Mouse (Mus musculus): ENCODE results near the gene Gm20388. TPM values are rescaled to one million over a fixed set of nuclear protein-coding genes. Genes with fewer than 3 reads are reported as not detected.
A peak's percentile ranks its signal among the peaks of the same experiment; 100 is the strongest.

Gene Gm20388
- polyA plus RNA-seq, 1 experiment from 2014 or later = not detected

DNA sequence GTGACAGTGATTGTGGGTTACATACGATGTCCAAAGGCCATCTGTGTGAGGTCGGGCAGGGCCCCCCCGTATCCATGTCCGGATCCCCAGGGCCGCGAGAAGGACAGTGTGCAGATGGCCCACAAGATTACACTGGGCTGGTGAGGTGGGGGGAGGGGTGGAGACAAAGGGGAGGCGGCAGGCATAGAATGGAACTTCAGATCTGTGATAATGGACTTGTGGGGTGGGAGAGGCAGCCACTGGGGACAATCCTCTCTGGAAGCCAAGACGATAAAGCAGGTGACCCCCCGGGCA is 425.4 kb downstream of the Gm20388 start:
- H3K4me2 ChIP-seq (replicated peaks; ENCODE audit: low read depth) = peak overlapping the region; percentile 47
- DNase-seq (ENCODE audit: low spot score) (peak; percentile 28), ATAC-seq (ENCODE audit: low FRiP score, low TSS enrichment) (peak; percentile 25; the same call in 1 of the 2 replicates)
- no peaks in the 10 kb centered on the region for H3K27me3 ChIP-seq (ENCODE audit: control insufficient read depth, insufficient read depth, low read length)
- peaks cover 6% of the 10 kb centered on the region; the same call in 1 of the 2 replicates for H3K4me1 ChIP-seq (replicated peaks; ENCODE audit: control insufficient read depth, insufficient read depth)
- no peak for TF ChIP-seq EP300 (optimal IDR thresholded peaks at IDR 0.05)
- no peaks in the 10 kb centered on the region for H3K9me3 ChIP-seq (ENCODE audit: control insufficient read depth, low read length)
- no peak overlapping the region for H3K9ac ChIP-seq (ENCODE audit: low read length)
- H3K36me3 ChIP-seq (ENCODE audit: control insufficient read depth, insufficient read depth, low read length) = no peaks in the 10 kb centered on the region
- no peak overlapping the region for H3K4me3 ChIP-seq (ENCODE audit: low read depth, low read length)
- WGBS = 12% methylated on average over 9 of the region's 9 CpGs
- peak overlapping the region; percentile 65; the same call in 1 of the 2 replicates for H3K27ac ChIP-seq (replicated peaks)

DNA sequence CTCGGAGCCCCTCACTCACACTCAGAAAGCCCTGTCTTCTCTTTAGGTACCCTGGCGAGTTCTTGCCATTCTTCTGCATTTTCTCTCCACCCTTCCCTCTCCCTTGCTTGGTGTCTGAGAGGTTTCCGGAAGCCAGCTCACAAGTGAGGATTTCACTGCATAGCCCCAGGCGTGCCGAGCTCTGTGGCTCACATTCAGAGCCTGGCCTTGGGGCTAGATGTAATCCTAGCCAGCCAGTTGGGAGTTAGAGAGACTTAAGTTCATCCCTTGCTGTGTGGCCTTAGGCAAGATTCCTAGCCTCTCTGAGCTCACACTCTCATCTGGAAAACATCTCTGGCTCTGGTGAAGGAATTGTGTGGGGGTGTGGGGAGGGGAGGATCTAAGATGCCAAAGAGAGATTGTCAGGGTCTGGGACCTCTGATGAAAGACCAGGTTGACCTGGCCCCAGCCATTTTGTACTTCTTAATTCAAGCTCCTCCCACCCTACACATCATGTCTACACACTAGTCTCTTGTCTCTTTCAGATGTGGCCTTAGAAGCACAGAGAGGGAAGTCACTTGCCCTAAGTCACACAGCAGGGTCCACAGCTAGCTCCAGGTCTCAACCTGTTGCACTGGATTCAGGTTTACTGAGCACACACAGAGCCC is 426.4 kb downstream of the Gm20388 start:
- Histone ChIP-seq H3K4me3 (ENCODE audit: low read depth, low read length) (no peak overlapping the region), H3K9ac (ENCODE audit: low read length) (no peak overlapping the region), H3K27ac (replicated peaks) (no peak overlapping the region), H3K9me3 (ENCODE audit: control insufficient read depth, low read length) (no peaks in the 10 kb centered on the region), H3K27me3 (ENCODE audit: control insufficient read depth, insufficient read depth, low read length) (no peaks in the 10 kb centered on the region), H3K4me1 (replicated peaks; ENCODE audit: control insufficient read depth, insufficient read depth) (peaks cover 6% of the 10 kb centered on the region; the same call in 1 of the 2 replicates), H3K36me3 (ENCODE audit: control insufficient read depth, insufficient read depth, low read length) (no peaks in the 10 kb centered on the region), H3K4me2 (replicated peaks; ENCODE audit: low read depth) (no peak overlapping the region)
- WGBS = 69% methylated on average over 5 of the region's 5 CpGs
- TF ChIP-seq EP300 (optimal IDR thresholded peaks at IDR 0.05) = no peak
- no peak for TF ChIP-seq CTCF (IDR thresholded peaks at IDR 0.05; ENCODE audit: low read depth)
- ATAC-seq (ENCODE audit: low FRiP score, low TSS enrichment) = no peak
- DNase-seq (ENCODE audit: low spot score) = no peak

DNA sequence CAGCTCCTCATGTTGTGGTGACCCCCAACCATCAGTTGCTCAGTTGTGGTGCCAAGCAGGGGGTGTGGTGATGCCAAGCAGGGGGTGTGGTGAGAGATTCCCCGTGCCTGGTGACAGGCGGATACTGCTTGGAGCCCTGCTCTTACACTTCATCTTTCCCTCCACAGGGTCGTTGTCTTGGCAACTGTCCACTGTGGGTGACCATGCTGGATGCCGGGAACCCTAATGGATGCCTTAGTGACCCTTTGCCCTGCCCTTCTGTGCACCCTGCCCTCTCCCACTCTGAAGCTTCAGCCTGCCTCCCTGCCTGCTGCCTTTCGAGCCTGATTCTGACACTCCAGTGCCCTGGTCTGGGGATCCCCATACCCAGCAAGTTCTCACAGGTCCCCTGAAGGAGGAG is 427.0 kb downstream of the Gm20388 start:
- Histone ChIP-seq H3K27me3 (ENCODE audit: control insufficient read depth, insufficient read depth, low read length) (no peaks in the 10 kb centered on the region), H3K27ac (replicated peaks) (no peak overlapping the region), H3K9me3 (ENCODE audit: control insufficient read depth, low read length) (no peaks in the 10 kb centered on the region), H3K4me3 (ENCODE audit: low read depth, low read length) (no peak overlapping the region), H3K36me3 (ENCODE audit: control insufficient read depth, insufficient read depth, low read length) (no peaks in the 10 kb centered on the region), H3K9ac (ENCODE audit: low read length) (no peak overlapping the region), H3K4me1 (replicated peaks; ENCODE audit: control insufficient read depth, insufficient read depth) (peaks cover 6% of the 10 kb centered on the region; the same call in 1 of the 2 replicates), H3K4me2 (replicated peaks; ENCODE audit: low read depth) (no peak overlapping the region)
- TF ChIP-seq CTCF (IDR thresholded peaks at IDR 0.05; ENCODE audit: low read depth) = no peak
- TF ChIP-seq EP300 (optimal IDR thresholded peaks at IDR 0.05) = no peak
- 49% methylated on average over 5 of the region's 5 CpGs for WGBS
- no peak for DNase-seq (ENCODE audit: low spot score)
- ATAC-seq (ENCODE audit: low FRiP score, low TSS enrichment) = no peak

DNA sequence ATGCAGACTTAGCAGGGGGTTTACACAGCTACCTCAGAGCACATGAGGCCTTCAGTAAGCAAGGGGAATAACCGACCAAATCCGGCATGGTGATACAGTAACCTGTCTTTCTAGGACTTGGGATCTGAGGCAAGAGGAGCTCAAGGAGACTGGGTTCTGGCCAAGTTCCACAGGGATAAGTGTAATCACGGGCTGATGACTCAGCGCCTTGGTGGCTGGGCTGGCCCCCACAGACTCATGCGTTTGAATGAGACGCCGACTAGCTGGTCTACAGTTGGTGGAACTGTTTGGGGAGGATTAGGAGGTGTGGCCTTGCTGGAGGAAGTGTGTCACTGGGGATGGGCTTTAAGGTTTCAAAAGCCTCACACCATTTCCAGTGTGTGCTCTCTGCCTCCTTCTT is 428.0 kb downstream of the Gm20388 start:
- H3K36me3 ChIP-seq (ENCODE audit: control insufficient read depth, insufficient read depth, low read length) = no peaks in the 10 kb centered on the region
- peaks cover 6% of the 10 kb centered on the region; the same call in 1 of the 2 replicates for H3K4me1 ChIP-seq (replicated peaks; ENCODE audit: control insufficient read depth, insufficient read depth)
- no peak overlapping the region for H3K4me3 ChIP-seq (ENCODE audit: low read depth, low read length)
- ATAC-seq (ENCODE audit: low FRiP score, low TSS enrichment) (peak; percentile 8; the same call in 1 of the 2 replicates), DNase-seq (ENCODE audit: low spot score) (peak; percentile 33)
- H3K27ac ChIP-seq (replicated peaks) = no peak overlapping the region
- WGBS = 60% methylated on average over 7 of the region's 7 CpGs
- no peaks in the 10 kb centered on the region for H3K27me3 ChIP-seq (ENCODE audit: control insufficient read depth, insufficient read depth, low read length)
- no peak overlapping the region for H3K4me2 ChIP-seq (replicated peaks; ENCODE audit: low read depth)
- H3K9ac ChIP-seq (ENCODE audit: low read length) = no peak overlapping the region
- TF ChIP-seq EP300 (optimal IDR thresholded peaks at IDR 0.05) (no peak), CTCF (IDR thresholded peaks at IDR 0.05; ENCODE audit: low read depth) (no peak)
- no peaks in the 10 kb centered on the region for H3K9me3 ChIP-seq (ENCODE audit: control insufficient read depth, low read length)

DNA sequence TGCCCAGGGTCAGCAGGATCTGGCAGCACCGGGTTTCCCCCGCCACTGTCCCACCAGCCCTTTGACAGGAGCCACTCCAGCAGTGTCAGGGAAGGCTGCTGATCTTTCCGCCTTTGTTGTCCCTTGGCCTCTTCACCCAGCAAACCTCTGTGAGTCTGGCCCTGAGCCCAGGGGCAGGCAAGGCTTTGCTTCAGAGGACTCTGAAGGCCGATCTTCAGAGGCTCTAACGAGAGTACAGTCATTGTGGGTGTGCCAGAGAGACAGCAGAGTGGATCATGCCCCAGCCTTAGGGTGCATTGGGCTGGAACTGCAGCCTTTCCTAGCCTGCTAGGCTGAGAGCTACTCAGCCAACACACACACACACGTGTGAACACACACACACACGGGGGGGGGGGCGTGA is 429.1 kb downstream of the Gm20388 start:
- Histone ChIP-seq H3K27ac (replicated peaks) (no peak overlapping the region), H3K9ac (ENCODE audit: low read length) (no peak overlapping the region), H3K4me1 (replicated peaks; ENCODE audit: control insufficient read depth, insufficient read depth) (peaks cover 5% of the 10 kb centered on the region; the same call in 1 of the 2 replicates), H3K4me2 (replicated peaks; ENCODE audit: low read depth) (no peak overlapping the region), H3K36me3 (ENCODE audit: control insufficient read depth, insufficient read depth, low read length) (no peaks in the 10 kb centered on the region), H3K9me3 (ENCODE audit: control insufficient read depth, low read length) (no peaks in the 10 kb centered on the region), H3K27me3 (ENCODE audit: control insufficient read depth, insufficient read depth, low read length) (no peaks in the 10 kb centered on the region), H3K4me3 (ENCODE audit: low read depth, low read length) (no peak overlapping the region)
- ATAC-seq (ENCODE audit: low FRiP score, low TSS enrichment) (no peak), DNase-seq (ENCODE audit: low spot score) (no peak)
- TF ChIP-seq EP300 (optimal IDR thresholded peaks at IDR 0.05) (no peak), CTCF (IDR thresholded peaks at IDR 0.05; ENCODE audit: low read depth) (no peak)
- 69% methylated on average over 8 of the region's 8 CpGs for WGBS

DNA sequence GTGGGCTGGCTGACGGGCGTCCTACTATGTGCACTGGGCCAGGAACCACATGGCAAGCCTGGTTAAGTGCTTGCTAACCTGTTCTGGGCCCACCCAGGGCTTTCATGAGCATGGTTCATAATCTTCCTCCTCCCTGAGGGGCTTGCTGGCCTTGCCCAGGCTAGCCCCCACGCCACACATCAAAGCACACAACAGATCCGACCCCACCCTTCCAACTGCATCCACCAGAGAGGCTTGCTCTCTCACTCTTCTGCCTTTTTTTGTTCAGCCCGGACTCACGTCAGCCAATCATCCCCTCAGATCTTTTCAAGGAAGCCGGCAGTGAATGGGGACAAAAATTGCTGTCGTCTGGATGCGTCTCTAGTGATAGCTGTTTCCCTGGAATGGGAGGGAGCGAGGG is 430.5 kb downstream of the Gm20388 start:
- Histone ChIP-seq H3K27me3 (ENCODE audit: control insufficient read depth, insufficient read depth, low read length) (no peaks in the 10 kb centered on the region), H3K4me3 (ENCODE audit: low read depth, low read length) (no peak overlapping the region), H3K4me2 (replicated peaks; ENCODE audit: low read depth) (no peak overlapping the region), H3K9ac (ENCODE audit: low read length) (no peak overlapping the region), H3K27ac (replicated peaks) (no peak overlapping the region), H3K36me3 (ENCODE audit: control insufficient read depth, insufficient read depth, low read length) (no peaks in the 10 kb centered on the region), H3K4me1 (replicated peaks; ENCODE audit: control insufficient read depth, insufficient read depth) (no peaks in the 10 kb centered on the region), H3K9me3 (ENCODE audit: control insufficient read depth, low read length) (no peaks in the 10 kb centered on the region)
- 75% methylated on average over 10 of the region's 10 CpGs for WGBS
- TF ChIP-seq CTCF (IDR thresholded peaks at IDR 0.05; ENCODE audit: low read depth) (no peak), EP300 (optimal IDR thresholded peaks at IDR 0.05) (no peak)
- DNase-seq (ENCODE audit: low spot score) (no peak), ATAC-seq (ENCODE audit: low FRiP score, low TSS enrichment) (no peak)
